Mouse (Mus musculus) kidney, embryonic 14.5 days (tissue): Measurements from ENCODE around the gene Pcgf2. TPM values are rescaled to one million over a fixed set of nuclear protein-coding genes. Genes with fewer than 3 reads are reported as not detected.
"Not testable (repeated sequence)": the region's sequence is repeated elsewhere in the genome, so short reads cannot be mapped to it uniquely, and the experiment has no call there.

Source experiments
- ATAC-seq: fragments of 200-750 bp; cut with Nextera tagmentation; 2 replicates; pipeline ENCODE4 v1.8.0; 2017; ENCODE audit warnings: moderate number of reproducible peaks, mild to moderate bottlenecking, moderate TSS enrichment, moderate library complexity; ENCODE audit not compliant: low FRiP score, low TSS enrichment
- H3K27ac ChIP-seq: fragments of 300-500 bp; sonication (generic); 2 replicates; pipeline ENCODE4 v1.5.1; 2014; ENCODE audit warnings: low read depth, mild to moderate bottlenecking, low read length, moderate library complexity, mixed read lengths
- H3K27me3 ChIP-seq: fragments of 300-500 bp; sonication (generic); 2 replicates; pipeline ENCODE4 v1.6.1; 2014; ENCODE audit warnings: mild to moderate bottlenecking, low read length; ENCODE audit not compliant: control insufficient read depth, insufficient read depth
- H3K36me3 ChIP-seq: fragments of 300-500 bp; sonication (generic); 2 replicates; pipeline ENCODE4 v1.6.1; 2014; ENCODE audit warnings: low read length, mixed read lengths; ENCODE audit not compliant: control insufficient read depth, insufficient read depth
- H3K4me1 ChIP-seq: fragments of 300-500 bp; sonication (generic); 2 replicates; pipeline ENCODE4 v1.6.1; 2014; ENCODE audit warnings: low read length, mixed read lengths; ENCODE audit not compliant: control insufficient read depth, insufficient read depth
- H3K4me2 ChIP-seq: fragments of 300-500 bp; sonication (generic); replicated peaks from 2 replicates; pipeline ENCODE4 v1.6.1; 2014; ENCODE audit warnings: low read depth, mild to moderate bottlenecking, low read length
- H3K4me3 ChIP-seq: fragments of 300-500 bp; sonication (generic); 2 replicates; pipeline ENCODE4 v1.5.1; 2014; ENCODE audit warnings: mild to moderate bottlenecking, low read length
- H3K9ac ChIP-seq: fragments of 300-500 bp; sonication (generic); 2 replicates; pipeline ENCODE4 v1.6.1; 2014; ENCODE audit warnings: low read depth, mild to moderate bottlenecking, low read length, moderate library complexity
- H3K9me3 ChIP-seq: fragments of 300-500 bp; sonication (generic); 2 replicates; pipeline ENCODE4 v1.6.1; 2016; ENCODE audit warnings: low read length; ENCODE audit not compliant: control insufficient read depth
- WGBS: fragments of 180-500 bp; shearing (Covaris S2); extraction: QIAGEN DNeasy Blood & Tissue Kit; methylation state at CpG from one replicate; pipeline ENCODE4 v1.1.7; 2014; 5-methylcytosine and 5-hydroxymethylcytosine counted together
- polyA plus RNA-seq: library from polyadenylated mRNA; unstranded; fragments of >200 nt; fragmentation: Nextera tagmentation; extraction: Ambion mirVana; gene quantifications from 2 replicates; pipeline ENCODE4 v1.2.1, GENCODE M21; 2014

The Pcgf2 gene
- polyA plus RNA-seq, 1 experiment from 2014 or later = 19.3 TPM

DNA sequence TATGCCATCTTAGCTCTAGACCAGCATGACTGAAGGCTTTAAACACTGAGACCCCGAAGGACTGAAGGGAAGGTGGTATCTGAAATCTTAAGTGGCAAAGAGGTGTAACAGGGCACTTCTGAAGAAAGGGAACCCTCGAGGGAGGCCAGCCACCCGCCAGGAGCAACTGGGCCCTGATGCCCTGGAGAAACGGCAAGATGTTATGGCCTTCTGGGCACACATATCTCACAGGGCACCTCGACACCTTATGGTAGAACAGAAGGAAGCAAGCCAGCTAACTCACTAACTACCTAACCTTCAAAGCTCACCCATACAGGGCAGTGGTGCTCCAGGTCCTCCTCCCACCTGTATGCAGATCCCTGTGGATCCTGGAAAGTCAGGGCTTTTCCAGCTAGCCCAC is 41.9 kb upstream of the Pcgf2 start:
- ATAC-seq = no peak
- Histone ChIP-seq H3K27me3 (no peaks in the 10 kb centered on the region), H3K9me3 (no peaks in the 10 kb centered on the region), H3K4me3 (no peak overlapping the region), H3K9ac (no peak overlapping the region), H3K27ac (no peak overlapping the region), H3K36me3 (peaks cover 13% of the 10 kb centered on the region), H3K4me2 (no peak overlapping the region; the same call in 1 of the 2 replicates), H3K4me1 (peaks cover 28% of the 10 kb centered on the region)
- 88% methylated on average over 5 of the region's 5 CpGs for WGBS

DNA sequence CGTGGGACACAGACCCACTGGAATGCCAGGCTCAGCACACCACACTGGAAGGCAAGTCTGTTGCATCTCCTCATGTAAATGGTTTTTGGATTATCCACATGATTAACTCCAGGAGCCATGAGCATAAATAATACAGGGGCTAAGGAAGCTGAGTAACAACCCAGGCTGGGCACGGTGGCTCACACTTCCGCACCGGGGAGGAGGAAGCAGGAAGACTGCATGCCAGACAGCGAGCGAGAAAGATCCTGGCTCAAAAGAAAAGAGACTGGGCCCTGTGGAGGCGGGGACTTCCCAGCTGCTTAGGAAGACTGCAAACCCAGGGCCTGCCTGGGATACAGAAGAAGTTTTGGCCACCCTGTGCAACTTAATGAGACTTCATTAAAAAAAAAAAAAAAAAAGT is 39.9 kb upstream of the Pcgf2 start:
- H3K27me3 ChIP-seq = no peaks in the 10 kb centered on the region
- ATAC-seq = no peak
- no peak overlapping the region for H3K4me3 ChIP-seq
- H3K4me2 ChIP-seq = peak overlapping the region; percentile 12
- H3K4me1 ChIP-seq = peaks cover 28% of the 10 kb centered on the region
- 29% methylated on average over 7 of the region's 7 CpGs for WGBS
- no peak overlapping the region for H3K9ac ChIP-seq
- peak overlapping the region; percentile 69; the same call in 1 of the 2 replicates for H3K27ac ChIP-seq
- H3K36me3 ChIP-seq = no peaks in the 10 kb centered on the region
- H3K9me3 ChIP-seq = no peaks in the 10 kb centered on the region

DNA sequence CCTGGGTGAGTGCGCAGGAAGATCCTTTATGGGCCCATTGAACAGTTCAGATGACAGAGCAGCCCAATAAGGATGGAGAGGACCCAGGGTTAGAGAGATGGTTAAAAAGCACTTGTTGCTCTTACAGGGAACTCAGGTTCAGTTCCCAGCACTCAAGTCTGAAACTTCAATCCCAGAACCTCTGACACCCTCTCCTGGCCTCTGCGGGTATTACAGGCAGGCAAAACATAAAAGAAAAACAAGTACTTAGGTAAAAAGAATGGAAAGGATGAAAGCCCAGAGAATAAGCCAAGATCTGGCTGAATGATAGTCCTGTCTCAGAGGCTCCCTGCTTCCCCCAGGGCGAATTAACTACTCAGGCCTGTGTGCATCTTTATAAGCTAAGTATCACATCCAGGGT is 38.9 kb upstream of the Pcgf2 start:
- H3K9ac ChIP-seq = no peak overlapping the region
- H3K36me3 ChIP-seq = no peaks in the 10 kb centered on the region
- H3K27ac ChIP-seq = no peak overlapping the region
- H3K4me3 ChIP-seq = no peak overlapping the region
- no peak for ATAC-seq
- peaks cover 30% of the 10 kb centered on the region for H3K4me1 ChIP-seq
- 92% methylated on average over 3 of the region's 3 CpGs for WGBS
- H3K9me3 ChIP-seq = no peaks in the 10 kb centered on the region
- H3K4me2 ChIP-seq = no peak overlapping the region
- no peaks in the 10 kb centered on the region for H3K27me3 ChIP-seq

DNA sequence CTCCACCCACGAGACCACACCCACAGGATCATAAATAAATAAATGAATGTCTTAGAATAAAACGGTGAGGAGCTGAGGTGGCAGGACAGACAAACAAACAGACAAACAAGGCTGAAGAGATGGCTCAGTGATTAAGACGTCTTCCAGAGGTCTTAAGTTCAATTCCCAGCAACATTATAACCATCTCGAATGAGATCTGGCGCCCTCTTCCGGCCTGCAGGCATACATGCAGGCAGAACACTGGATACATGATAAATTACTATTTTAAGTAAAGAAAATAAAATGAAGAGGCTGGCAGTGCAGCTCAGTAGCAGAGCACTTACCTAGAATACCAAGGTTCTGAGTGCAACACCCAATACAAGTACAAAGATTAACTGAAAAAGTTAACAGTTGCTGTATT is 38.4 kb upstream of the Pcgf2 start:
- Histone ChIP-seq H3K4me2 (no peak overlapping the region), H3K9ac (no peak overlapping the region), H3K27ac (no peak overlapping the region), H3K27me3 (no peaks in the 10 kb centered on the region), H3K9me3 (no peaks in the 10 kb centered on the region), H3K36me3 (no peaks in the 10 kb centered on the region), H3K4me3 (no peak overlapping the region), H3K4me1 (peaks cover 35% of the 10 kb centered on the region)
- ATAC-seq = no peak
- WGBS = 65% methylated on average over 6 of the region's 6 CpGs

DNA sequence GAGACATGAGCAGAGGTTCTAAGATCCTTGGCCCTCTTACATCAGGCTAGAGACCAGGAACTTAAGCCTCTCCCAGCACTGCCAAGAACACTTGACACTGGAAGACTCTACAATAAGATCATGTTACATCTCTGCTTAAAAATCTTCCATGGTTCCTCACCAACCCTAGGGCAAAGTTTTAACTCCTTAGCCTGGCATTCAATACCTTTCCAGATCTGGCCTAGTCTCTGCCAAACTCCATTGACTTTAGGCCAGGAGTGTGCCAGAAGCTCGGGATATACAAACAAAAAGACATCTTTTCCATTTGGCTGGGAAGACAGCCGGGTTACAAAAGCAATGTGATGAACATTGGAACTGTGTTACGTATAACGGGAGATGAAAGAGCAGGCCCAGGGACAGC is 37.3 kb upstream of the Pcgf2 start:
- no peak for ATAC-seq
- 70% methylated on average over 4 of the region's 4 CpGs for WGBS
- no peaks in the 10 kb centered on the region for H3K27me3 ChIP-seq
- H3K4me3 ChIP-seq = no peak overlapping the region
- H3K9me3 ChIP-seq = no peaks in the 10 kb centered on the region
- no peak overlapping the region for H3K4me2 ChIP-seq
- H3K9ac ChIP-seq = no peak overlapping the region
- peaks cover 3% of the 10 kb centered on the region for H3K36me3 ChIP-seq
- H3K27ac ChIP-seq = no peak overlapping the region
- peaks cover 24% of the 10 kb centered on the region for H3K4me1 ChIP-seq

DNA sequence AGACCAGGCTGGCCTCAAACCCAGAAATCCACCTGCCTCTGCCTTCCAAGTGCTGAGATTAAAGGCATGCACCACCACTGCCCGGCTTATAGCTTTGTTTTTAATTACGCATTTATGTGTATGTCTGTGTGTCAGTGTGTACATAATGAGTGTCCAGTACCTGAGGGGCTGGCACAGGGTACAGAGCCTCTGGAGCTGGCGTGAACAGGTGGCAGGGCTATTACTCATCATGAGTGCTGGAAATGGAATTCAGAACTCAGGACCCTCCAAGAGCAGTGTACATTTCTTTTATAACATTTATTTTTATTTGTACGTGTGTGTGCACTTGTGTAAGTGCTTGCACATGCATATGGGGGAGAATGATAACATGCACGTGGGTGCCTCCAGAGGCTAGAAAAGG is 36.3 kb upstream of the Pcgf2 start:
- no peaks in the 10 kb centered on the region for H3K27me3 ChIP-seq
- no peak for ATAC-seq
- no peak overlapping the region for H3K9ac ChIP-seq
- 92% methylated on average over 5 of the region's 5 CpGs for WGBS
- peaks cover 20% of the 10 kb centered on the region for H3K4me1 ChIP-seq
- no peak overlapping the region for H3K4me3 ChIP-seq
- H3K4me2 ChIP-seq = no peak overlapping the region
- H3K27ac ChIP-seq = no peak overlapping the region
- peaks cover 11% of the 10 kb centered on the region for H3K36me3 ChIP-seq
- H3K9me3 ChIP-seq = no peaks in the 10 kb centered on the region

DNA sequence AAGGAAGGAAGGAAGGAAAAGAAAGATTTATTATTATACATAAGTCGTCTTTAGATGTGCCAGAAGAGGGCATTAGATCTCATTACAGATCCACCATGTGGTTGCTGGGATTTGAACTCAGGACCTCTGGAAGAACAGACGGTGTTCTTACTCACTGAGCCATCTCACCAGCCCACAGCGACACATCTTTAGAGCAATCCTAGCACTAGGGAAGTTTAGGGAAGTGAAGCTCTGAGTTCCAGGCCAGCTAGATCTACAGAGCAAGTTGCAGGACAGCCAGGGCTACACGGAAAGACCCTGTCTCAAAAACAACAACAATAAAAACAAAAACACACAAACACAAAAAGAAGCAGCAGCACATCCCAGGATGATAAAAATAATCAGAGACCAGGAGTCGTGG is 34.5 kb upstream of the Pcgf2 start:
- H3K9me3 ChIP-seq, H3K27me3 ChIP-seq, H3K4me2 ChIP-seq, H3K4me3 ChIP-seq, H3K27ac ChIP-seq, H3K9ac ChIP-seq, ATAC-seq: not testable (repeated sequence)
- Histone ChIP-seq H3K36me3 (peaks cover 22% of the 10 kb centered on the region), H3K4me1 (peaks cover 11% of the 10 kb centered on the region)
- 86% methylated on average over 5 of the region's 5 CpGs for WGBS

DNA sequence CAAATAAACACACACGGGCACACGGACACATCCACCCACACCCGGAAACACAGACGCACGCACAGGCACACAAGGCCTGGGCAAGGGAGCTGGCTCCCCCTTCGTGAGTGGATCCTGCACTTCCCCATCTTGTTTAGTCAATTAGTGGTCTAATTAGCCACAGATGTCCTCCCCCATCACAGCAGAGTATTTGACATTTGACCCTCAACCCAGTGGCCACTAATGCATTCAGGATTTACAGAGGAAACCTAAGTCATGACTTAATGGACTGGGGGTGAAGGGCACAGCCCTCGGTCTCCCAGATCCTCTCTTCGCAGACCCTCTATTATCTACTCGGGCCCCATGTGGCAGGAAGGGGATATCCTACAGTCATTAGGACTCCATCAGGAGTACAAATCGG is 33.4 kb upstream of the Pcgf2 start:
- H3K4me2 ChIP-seq = no peak overlapping the region
- H3K9ac ChIP-seq = no peak overlapping the region
- no peak overlapping the region for H3K4me3 ChIP-seq
- H3K36me3 ChIP-seq = peaks cover 30% of the 10 kb centered on the region
- peaks cover 7% of the 10 kb centered on the region; the same call in 1 of the 2 replicates for H3K4me1 ChIP-seq
- no peaks in the 10 kb centered on the region for H3K9me3 ChIP-seq
- no peak for ATAC-seq
- 16% methylated on average over 10 of the region's 10 CpGs for WGBS
- H3K27me3 ChIP-seq = no peaks in the 10 kb centered on the region
- H3K27ac ChIP-seq = no peak overlapping the region

DNA sequence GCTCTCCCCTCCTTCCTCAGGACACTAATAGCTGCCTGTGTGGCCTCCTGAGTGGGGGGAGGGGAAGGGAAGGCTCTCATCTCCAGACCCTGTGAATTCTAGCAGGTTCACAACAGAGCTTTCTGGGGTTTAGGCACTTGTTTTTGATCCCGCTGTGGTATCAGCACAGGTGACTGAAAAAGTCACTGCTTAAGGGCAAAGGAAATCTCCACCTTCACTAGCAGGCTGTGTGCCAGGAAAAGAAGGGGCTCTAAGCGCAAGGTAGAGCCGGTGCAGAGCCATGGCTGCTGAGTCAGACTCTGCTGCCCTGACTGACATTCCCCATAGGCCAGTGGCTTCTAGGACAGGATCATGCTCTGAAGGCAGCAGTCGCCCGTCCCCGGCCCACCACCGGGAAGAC is 28.4 kb upstream of the Pcgf2 start:
- Histone ChIP-seq H3K4me2 (no peak overlapping the region), H3K9ac (no peak overlapping the region), H3K27me3 (no peaks in the 10 kb centered on the region), H3K4me1 (peaks cover under 1% of the 10 kb centered on the region; the same call in 1 of the 2 replicates), H3K4me3 (no peak overlapping the region), H3K27ac (no peak overlapping the region), H3K36me3 (peaks cover 67% of the 10 kb centered on the region), H3K9me3 (no peaks in the 10 kb centered on the region)
- no peak for ATAC-seq
- WGBS = 80% methylated on average over 7 of the region's 7 CpGs

DNA sequence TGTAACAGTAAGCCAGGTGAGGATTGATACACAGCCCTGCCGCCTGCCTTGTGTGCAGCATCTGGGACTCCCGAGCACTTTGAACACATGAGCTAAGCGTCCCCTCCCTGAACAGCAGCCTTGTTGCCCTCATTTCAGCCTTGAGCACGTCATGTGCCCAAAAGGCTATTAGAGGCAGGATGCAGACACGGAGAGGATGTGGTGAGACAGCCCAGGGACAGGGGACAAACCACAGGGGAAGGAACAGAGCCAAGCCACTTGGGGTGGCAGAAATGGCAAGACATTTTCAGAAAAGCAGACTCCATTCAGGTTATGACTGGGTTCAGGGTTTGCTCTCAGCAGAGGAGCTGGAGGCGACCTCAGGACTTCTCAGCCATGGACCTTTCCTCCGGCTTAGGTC is 28.0 kb upstream of the Pcgf2 start:
- Histone ChIP-seq H3K9me3 (no peaks in the 10 kb centered on the region), H3K27me3 (no peaks in the 10 kb centered on the region), H3K36me3 (peaks cover 69% of the 10 kb centered on the region), H3K4me3 (no peak overlapping the region), H3K4me2 (no peak overlapping the region), H3K27ac (no peak overlapping the region), H3K4me1 (no peaks in the 10 kb centered on the region), H3K9ac (no peak overlapping the region)
- ATAC-seq = no peak
- 56% methylated on average over 7 of the region's 7 CpGs for WGBS
